Mouse (Mus musculus) E14TG2a.4 (cell line): ENCODE results near the gene Irak2.

Experiments
- CTCF ChIP-seq: conservative IDR thresholded peaks from 2 replicates; pipeline ENCODE4 v1.5.1; 2014; ENCODE audit warnings: low read length
- NANOG ChIP-seq: IDR thresholded peaks from 2 replicates; pipeline ENCODE4 v1.6.1; 2014; ENCODE audit warnings: borderline replicate concordance, low read length, mixed read lengths
- POU5F1 ChIP-seq: IDR thresholded peaks from 2 replicates; pipeline ENCODE4 v1.6.1; 2014; ENCODE audit warnings: low read length, borderline replicate concordance

GRCm38 (mm10) chr6:113737318-113738046 lies 99.2 kb downstream of the Irak2 start:
- TF ChIP-seq CTCF = no peak
- no peak for TF ChIP-seq NANOG
- TF ChIP-seq POU5F1 = no peak
